Mouse (Mus musculus): ENCODE measurements around the gene Kmt2b.
A peak's percentile ranks its signal among the peaks of the same experiment; 100 is the strongest.

DNA sequence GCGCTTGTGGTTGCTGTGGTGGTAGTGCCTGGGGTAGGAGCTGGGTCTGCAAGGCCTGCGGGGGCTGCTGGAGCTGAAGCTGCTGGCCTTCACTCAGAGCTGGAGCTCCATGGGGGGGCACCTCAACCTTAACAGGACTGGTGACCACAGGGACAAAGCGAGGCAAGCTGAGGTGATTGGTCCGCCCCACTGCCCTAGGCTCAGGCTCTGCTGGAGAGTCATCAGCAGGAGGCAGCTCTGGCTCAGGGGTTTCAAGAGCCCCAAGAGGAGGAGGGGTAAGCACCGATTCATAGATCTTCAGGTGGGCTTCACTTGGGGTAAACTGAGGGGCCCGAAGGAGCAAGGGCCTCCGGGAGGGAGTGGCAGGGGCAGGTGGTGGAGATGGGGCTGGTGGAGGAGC, 3.4 kb downstream of the Kmt2b start:
- no peak for TF ChIP-seq CTCF (IDR thresholded peaks at IDR 0.05; ENCODE audit: control insufficient read depth, insufficient read depth, low read length)
- peak; percentile 20; the same call in 1 of the 2 replicates for TF ChIP-seq POLR2A (IDR thresholded peaks at IDR 0.05; ENCODE audit: borderline replicate concordance, control insufficient read depth, low read depth, low read length)
